Mouse (Mus musculus): ENCODE measurements around the gene Lhx4.

Gene Lhx4

GRCm38 (mm10) chr1:155703191-155703680 lies 48.2 kb downstream of the Lhx4 start:
- no peak for DNase-seq (ENCODE audit: low read depth)

DNA sequence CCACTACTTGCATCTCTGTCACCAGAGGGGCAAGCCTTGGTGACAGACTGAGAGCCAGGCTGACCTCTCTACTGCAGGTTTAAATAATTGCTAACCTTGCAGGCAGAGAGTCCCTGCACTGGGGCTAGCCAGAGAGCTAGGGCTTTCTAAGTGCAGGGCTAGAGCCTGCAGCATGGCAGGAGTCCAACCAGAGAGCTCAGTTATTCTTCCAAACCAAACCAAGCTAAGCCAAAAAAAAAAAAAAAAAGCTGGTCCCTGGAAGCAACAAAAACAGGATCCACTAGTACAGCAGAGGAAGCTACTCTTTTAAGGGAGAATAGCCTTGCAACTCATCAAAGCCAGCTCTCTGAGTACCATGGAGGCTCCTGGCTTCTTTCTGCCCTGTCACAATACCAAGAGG lies 50.6 kb downstream of the Lhx4 start:
- no peak for DNase-seq (ENCODE audit: low read depth)

DNA sequence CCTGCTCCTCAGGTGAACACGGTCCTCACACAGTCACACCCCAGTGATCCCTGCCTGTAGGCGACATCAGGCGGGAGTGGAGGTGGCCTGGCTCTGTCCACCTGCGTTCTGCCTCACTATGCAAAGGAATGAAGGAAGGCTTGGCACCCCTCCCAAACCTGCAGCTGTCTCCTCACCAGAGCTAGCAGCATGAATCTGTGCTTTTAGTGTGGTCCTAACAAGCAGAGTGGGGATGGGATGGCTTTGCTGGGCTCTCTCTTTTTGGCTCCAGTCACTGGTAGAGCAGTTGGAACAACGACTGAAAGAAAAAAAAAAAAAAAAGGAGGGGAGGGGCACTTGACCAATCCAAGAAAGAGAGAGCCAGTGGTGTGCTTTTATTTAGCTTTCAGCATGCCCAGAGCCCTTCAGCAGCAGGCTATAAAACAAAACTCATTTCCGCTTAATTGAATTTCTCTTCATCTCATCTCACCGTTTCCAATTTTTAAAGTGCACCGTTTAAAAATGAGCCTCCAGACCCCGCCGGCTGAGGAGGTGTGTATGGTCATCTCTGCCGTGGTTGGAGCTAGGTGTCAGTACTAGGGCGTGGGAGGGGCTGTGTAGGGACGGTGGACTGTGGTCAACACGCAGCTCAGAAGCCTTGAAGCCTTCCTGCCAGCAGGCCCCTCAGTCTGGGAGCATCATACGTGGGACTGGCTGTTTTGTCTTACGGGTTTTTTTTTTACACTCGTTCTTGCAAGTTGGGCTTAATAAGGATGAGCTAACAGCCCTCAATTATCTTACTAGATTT lies 52.9 kb downstream of the Lhx4 start:
- no peak for DNase-seq (ENCODE audit: low read depth)

DNA sequence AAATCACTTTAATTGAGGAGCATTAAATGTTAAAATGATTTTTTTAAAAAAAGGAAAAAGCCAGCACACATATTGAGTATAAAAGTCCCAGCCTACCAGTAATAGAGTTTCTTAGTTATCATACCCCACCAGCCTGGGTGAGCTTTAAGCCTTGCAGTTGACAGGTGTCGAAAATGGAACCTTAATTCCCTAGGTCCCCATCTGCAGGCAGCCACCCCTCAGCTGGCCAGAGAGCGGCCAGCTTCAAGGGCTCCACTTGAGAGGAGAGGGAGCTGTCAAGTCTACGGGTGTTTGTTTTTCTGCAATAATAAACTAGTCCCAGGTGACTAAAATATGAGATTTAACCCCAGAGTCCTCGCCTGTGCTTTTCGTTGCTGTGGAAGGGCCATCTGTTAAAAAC lies 58.0 kb downstream of the Lhx4 start:
- DNase-seq (ENCODE audit: low read depth) = no peak

GRCm38 (mm10) chr1:155693026-155693425 lies 58.5 kb downstream of the Lhx4 start:
- no peak for DNase-seq (ENCODE audit: low read depth)

DNA sequence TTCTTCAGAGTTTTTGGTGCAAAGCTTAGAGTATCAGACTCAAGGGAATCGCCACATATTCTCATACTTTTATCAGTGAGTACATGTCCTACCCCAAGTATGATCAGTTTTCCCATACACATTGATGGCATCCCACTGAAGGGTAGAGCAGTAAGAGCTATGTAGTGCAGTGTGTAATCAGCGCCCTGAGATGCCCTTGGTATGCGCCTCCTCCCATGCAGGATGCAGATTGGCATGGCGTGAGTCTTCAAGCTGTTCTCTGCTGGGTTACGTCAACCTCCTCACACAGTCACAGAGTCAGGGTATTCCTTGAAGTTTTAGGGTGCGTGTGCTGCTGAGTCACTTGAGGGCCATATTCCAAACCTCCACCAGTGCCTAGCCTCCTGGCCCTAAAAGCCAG lies 59.3 kb downstream of the Lhx4 start:
- DNase-seq (ENCODE audit: low read depth) = no peak

DNA sequence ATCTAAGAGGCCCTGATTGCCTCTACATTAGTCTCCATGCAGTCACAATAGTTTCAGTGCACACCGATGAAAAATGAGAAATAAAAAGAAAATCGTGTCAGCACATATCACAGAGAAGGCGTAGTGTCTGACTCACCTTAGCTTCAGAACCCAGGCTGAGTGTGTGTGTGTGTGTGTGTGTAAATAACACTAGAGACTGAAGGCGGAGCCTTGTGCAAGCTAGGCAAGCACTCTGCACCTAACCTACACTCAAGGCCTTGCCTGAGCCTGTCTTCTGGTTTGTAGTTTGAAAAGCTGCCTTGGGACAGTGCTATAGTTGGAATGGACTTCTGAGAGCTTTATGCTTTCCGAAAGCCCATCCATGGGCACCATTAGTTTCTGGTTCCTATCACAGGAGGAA lies 61.9 kb downstream of the Lhx4 start:
- DNase-seq (ENCODE audit: low read depth) = no peak

GRCm38 (mm10) chr1:155689141-155689540 lies 62.3 kb downstream of the Lhx4 start:
- no peak for DNase-seq (ENCODE audit: low read depth)

DNA sequence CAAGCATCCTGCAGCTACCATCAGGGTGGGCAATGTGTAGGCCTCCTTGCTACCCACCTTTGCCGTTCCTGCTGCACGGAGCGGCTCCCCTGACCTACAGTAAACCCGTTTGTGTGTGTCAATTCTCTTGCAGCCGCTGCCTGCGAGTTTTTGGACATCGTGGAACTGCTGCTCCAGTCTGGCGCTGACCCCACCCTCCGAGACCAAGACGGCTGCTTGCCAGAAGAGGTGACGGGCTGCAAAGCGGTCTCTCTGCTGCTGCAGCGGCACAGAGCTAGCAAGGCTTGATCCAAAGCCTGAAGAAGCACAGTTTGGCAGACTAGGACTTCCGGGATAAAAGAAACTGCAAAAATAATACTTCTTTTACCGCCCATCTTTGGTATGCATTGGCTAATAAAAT lies 64.7 kb downstream of the Lhx4 start:
- DNase-seq (ENCODE audit: low read depth) = no peak

DNA sequence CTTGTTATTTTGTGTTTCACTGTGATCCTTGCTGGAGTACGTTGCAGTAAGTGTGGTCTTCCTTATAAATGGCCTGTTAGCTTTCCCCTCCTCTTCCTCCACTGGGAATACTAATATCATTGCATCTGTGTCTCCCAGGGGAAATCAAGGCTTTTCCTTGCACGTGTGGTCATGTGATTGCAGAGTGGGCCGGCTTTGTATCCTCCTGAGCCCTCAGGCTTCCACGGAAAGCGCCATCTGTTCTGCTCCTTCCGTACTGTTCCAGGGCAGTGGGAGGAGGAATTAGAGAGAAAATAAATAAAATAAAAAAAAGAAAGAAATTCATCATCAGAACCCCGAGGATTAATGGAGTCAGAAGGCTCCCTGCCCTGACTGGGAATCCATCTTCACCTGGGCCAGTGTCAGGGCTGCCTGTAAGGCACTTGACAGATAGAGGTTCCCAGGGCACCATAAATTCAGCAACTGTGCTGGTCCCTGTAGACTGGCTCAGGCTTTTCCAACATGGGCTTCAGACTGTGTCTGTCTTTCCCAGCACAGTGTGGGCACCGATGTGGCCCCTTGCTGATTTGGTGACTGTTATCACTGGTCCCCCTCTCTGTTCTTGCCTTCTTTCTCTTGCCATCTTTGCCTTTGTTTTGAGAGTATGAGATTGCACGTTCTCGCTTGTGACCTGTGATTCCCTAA lies 70.2 kb downstream of the Lhx4 start:
- no peak for DNase-seq (ENCODE audit: low read depth)

DNA sequence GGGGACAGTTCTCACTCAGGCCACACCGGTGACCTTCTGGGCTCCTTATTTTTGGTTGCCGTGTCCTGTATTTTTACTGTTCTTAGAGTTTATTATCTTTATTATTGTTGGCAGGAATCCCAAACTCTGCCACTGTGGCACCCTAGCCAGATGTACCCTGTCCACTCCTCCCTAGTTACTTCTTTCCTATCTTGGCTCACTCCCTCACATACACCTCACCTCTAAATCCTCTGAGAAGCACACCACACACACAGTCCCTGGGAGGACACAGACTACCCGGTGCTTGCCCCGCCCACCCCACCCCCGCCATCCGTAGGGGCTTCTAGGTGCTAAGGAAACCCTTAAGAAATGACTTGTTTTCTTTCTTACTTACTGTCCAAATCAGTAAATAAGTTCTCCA lies 75.9 kb downstream of the Lhx4 start:
- no peak for DNase-seq (ENCODE audit: low read depth)

DNA sequence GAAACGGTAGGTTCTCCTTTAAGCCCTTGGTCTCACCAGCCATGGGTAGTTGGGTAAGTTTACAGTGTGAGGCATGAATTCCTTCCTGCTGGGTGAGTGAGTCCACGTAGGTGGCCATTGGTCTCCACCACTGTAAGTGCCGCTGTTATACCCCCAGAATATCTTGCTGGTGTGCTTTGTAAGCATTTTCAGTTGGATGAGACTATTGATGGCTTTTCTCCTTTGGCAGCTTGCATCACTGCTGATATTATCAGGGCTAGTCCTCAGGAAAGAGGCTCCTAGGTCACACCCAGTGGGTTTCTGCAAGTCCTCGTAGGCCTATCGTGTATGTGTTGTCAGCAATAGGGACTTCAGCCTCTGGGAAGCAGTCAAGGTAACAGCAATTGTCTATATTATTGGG lies 87.5 kb downstream of the Lhx4 start:
- peak; percentile 51 for DNase-seq (ENCODE audit: low read depth)

DNA sequence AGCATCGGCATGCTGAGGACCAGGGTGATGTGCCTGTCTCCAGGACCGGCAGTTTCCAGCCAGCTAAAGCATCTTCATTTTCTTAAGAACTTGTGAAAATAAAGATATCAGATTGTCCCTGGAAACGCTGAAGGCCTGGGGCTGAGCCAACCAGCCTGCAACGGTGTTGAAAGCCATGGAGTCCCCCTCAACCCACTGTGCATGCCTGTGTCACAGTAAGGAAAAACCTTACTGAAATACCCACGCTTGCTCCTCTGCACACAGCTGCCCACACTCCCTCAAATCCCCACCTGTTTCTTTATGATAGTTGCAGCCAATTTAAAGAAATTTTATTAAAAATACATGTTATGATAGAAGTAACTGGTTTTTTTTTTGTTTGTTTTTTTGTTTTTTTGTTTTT lies 95.2 kb downstream of the Lhx4 start:
- no peak for DNase-seq (ENCODE audit: low read depth)

DNA sequence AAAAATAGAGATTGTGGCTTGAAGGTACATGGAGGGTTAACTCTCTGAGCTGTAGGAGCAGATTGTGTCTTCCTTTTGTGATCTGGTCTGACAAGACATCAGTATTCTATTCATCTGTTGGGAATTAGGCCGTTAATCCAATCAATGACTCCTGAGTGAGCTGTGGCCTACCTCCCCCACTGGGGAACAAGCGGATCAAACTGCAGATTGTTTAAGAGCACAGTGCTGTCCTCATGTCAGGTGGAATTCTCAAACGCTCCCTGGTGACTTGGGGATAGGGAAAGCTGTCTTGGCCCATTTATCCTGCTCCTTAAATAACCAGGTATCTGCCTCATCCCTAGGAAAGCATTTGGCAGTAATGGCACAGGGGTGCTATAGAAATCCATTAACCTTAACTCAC lies 96.5 kb downstream of the Lhx4 start:
- DNase-seq (ENCODE audit: low read depth) = no peak

DNA sequence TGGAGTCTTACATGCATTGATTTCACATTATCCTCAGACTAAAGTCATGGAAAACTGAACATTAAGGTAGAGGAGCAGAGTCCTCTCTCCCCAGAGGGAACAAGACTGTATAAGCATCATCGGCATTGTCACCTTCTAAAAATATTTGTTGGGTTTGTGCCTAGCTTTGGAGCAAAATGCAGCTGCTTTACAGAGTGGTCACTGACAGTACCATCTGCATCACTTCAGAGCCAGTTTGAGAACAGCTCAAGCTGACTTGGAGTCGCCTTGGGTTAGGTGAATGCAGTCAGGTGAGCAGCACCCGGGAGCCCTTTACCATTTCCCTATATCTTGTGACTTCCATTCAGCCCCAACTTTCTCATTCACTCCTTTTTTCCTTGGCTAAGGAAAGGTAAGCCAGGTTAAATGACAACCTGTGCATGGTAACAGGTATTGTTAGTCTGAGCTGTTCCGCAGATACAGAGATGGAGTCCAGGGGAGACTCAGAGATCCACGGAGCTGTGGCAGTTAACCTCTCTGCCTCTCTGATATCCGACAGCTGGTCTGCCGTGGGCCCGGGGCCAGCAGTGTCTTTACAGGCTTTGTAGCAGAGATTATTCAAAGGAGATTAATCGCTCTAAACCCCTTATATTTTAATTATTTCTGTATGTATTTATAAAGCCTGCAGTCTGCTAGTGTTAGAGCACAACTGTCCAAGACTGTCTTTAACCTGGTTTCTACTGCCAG lies 101.2 kb downstream of the Lhx4 start:
- no peak for DNase-seq (ENCODE audit: low read depth)
